Mouse (Mus musculus) E14TG2a.4 (cell line): ENCODE measurements around the gene Dab1.

Experiments
- CTCF ChIP-seq: conservative IDR thresholded peaks from 2 replicates; pipeline ENCODE4 v1.5.1; 2014; ENCODE audit warnings: low read length
- NANOG ChIP-seq: IDR thresholded peaks from 2 replicates; pipeline ENCODE4 v1.6.1; 2014; ENCODE audit warnings: borderline replicate concordance, low read length, mixed read lengths
- POU5F1 ChIP-seq: IDR thresholded peaks from 2 replicates; pipeline ENCODE4 v1.6.1; 2014; ENCODE audit warnings: low read length, borderline replicate concordance

DNA sequence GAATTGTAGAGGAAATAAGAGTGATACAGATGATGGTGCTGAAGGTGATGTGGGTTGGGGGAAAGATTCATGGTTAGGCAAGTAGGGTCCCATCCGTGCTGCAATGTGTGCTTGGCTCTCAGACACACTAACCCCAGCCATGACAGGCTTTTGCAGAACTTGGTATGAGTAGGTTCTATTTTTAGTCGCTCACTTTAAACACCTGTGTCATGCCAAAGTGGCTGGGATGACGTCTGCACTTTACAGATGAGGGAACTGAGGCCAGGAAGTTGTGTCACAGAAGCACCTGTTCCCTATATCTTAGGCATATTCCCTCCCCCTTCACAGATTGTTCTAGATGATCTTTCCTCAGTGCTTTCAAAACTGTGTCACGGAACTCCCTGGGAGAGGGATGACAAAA lies 1163.2 kb downstream of the Dab1 start:
- TF ChIP-seq CTCF, result no peak
- no peak for TF ChIP-seq POU5F1
- TF ChIP-seq NANOG, result no peak
